Mouse (Mus musculus): ENCODE results near the gene Hdac7. TPM values are rescaled to one million over a fixed set of nuclear protein-coding genes. Genes with fewer than 3 reads are reported as not detected.

Hdac7 gene
- polyA plus RNA-seq, 1 experiment from 2014 or later: 44.7 TPM

DNA sequence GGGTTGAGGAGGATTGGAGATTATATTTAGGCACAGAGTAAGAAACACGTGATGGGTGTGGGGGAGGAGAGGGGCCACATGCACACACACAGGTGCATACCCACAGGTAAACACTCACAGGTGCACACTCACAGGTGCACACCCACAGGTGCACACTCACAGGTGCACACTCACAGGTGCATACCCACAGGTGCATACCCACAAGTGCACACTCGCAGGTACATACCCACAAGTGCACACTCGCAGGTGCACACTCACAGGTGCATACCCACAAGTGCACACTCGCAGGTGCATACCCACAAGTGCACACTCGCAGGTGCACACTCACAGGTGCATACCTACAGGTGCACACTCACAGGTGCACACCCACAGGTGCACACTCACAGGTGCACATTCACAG, 33.9 kb downstream of the Hdac7 start:
- Histone ChIP-seq H3K4me3 (no peak overlapping the region), H3K36me3 (peaks cover 56% of the 10 kb centered on the region), H3K4me1 (peaks cover 30% of the 10 kb centered on the region), H3K27ac (no peak overlapping the region), H3K27me3 (no peaks in the 10 kb centered on the region), H3K4me2 (no peak overlapping the region), H3K9ac (no peak overlapping the region), H3K9me3 (no peaks in the 10 kb centered on the region)
- no peak for ATAC-seq (ENCODE audit: borderline replicate concordance, extremely low read depth, low FRiP score, low TSS enrichment)
- 90% methylated on average over 5 of the region's 5 CpGs for WGBS

DNA sequence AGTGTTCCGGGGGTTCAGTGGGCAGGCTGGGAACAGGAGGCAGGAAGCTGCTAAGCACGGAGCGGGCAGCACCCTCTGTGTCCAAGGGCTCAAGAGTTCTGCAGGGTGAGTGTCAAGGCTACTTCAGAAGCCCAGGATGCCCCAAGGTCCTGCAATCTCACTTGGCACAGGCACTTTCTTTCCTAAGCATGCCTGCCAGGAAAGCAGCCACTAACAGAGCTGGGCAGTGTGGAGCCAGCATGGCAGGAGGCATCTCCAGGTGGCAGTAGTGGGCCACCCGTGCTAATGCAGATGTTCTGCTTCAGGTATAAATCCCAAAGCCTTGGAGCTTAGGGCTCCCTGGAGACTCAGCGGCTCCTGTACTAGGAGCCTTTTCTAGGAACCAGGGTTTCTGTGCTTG, 34.4 kb downstream of the Hdac7 start:
- Histone ChIP-seq H3K4me3 (no peak overlapping the region), H3K36me3 (peaks cover 59% of the 10 kb centered on the region), H3K9ac (no peak overlapping the region), H3K4me2 (no peak overlapping the region), H3K27ac (no peak overlapping the region), H3K4me1 (peaks cover 30% of the 10 kb centered on the region), H3K27me3 (no peaks in the 10 kb centered on the region), H3K9me3 (no peaks in the 10 kb centered on the region)
- ATAC-seq (ENCODE audit: borderline replicate concordance, extremely low read depth, low FRiP score, low TSS enrichment): no peak
- 88% methylated on average over 5 of the region's 5 CpGs for WGBS

DNA sequence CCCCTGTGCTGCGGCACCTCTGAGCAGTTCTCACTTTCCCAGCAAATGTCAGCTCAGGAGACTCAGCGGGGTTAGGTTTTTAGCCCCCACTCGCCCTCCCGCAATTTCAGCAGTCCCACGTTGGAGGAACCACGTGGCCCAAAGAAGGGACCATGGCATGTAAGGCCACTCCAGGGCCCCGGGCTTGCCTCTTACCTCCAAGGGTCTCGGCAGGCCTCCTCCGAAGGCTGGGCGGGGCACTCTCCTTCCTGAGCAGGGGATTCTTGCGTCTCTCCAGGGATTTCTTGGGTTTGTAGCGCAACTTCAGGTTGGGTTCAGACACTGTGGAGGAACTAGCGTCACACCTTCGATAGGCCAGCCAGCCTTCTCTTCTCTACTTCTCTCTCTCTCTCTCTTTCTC, 35.1 kb downstream of the Hdac7 start:
- H3K4me2 ChIP-seq: no peak overlapping the region
- no peak overlapping the region for H3K9ac ChIP-seq
- no peak overlapping the region for H3K4me3 ChIP-seq
- no peak for ATAC-seq (ENCODE audit: borderline replicate concordance, extremely low read depth, low FRiP score, low TSS enrichment)
- H3K27me3 ChIP-seq: no peaks in the 10 kb centered on the region
- peaks cover 23% of the 10 kb centered on the region for H3K4me1 ChIP-seq
- H3K27ac ChIP-seq: no peak overlapping the region
- H3K9me3 ChIP-seq: no peaks in the 10 kb centered on the region
- 82% methylated on average over 14 of the region's 14 CpGs for WGBS
- H3K36me3 ChIP-seq: peaks cover 64% of the 10 kb centered on the region

DNA sequence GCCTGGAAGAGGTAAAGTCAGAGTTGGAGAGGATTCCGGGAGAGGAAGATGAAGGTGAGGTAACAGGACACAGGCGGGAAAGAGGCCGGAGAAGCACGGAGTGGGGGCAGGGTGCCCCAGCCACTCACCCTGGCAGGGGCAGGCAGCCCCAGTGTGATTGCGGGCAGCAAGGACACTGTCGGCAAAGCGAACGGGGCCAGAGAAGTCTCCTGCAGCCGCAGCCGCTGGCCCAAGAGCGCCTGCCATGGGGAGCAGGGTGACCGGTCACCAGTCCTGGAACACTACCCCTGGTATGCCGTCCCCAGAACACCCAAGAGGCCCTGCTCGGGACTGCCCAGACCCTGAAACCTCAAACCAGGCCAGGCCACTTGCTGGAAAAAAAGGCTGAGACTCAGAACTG, 35.8 kb downstream of the Hdac7 start:
- 86% methylated on average over 14 of the region's 14 CpGs for WGBS
- no peak overlapping the region for H3K27ac ChIP-seq
- H3K4me3 ChIP-seq: no peak overlapping the region
- H3K36me3 ChIP-seq: peaks cover 64% of the 10 kb centered on the region
- H3K4me2 ChIP-seq: no peak overlapping the region
- no peaks in the 10 kb centered on the region for H3K9me3 ChIP-seq
- no peak overlapping the region for H3K9ac ChIP-seq
- no peaks in the 10 kb centered on the region for H3K27me3 ChIP-seq
- peaks cover 17% of the 10 kb centered on the region for H3K4me1 ChIP-seq
- ATAC-seq (ENCODE audit: borderline replicate concordance, extremely low read depth, low FRiP score, low TSS enrichment): no peak

DNA sequence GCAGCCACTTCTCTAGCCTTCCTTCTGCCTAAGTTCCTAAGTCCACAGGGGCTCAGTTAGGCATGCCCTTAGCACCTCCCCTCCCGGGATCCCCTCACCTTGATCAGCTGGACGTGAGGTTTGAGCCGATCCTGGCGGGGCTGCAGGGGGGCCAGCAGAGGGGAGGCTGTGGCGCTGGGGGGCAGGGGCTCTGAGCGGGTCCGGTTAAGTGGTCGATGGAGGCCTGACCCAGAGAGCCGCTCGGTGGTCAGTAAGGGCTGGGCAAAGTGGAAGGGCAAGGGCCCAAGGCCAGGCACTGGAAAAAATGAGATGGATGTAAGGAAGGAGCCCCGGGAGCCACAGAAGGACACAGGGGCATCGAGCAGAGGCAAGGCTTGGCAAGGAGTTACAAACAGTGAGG, 36.4 kb downstream of the Hdac7 start:
- no peak for ATAC-seq (ENCODE audit: borderline replicate concordance, extremely low read depth, low FRiP score, low TSS enrichment)
- H3K4me3 ChIP-seq: no peak overlapping the region
- no peak overlapping the region for H3K4me2 ChIP-seq
- no peak overlapping the region for H3K27ac ChIP-seq
- H3K9me3 ChIP-seq: no peaks in the 10 kb centered on the region
- H3K27me3 ChIP-seq: no peaks in the 10 kb centered on the region
- H3K4me1 ChIP-seq: peaks cover 10% of the 10 kb centered on the region
- 76% methylated on average over 12 of the region's 12 CpGs for WGBS
- peaks cover 64% of the 10 kb centered on the region for H3K36me3 ChIP-seq
- H3K9ac ChIP-seq: no peak overlapping the region

DNA sequence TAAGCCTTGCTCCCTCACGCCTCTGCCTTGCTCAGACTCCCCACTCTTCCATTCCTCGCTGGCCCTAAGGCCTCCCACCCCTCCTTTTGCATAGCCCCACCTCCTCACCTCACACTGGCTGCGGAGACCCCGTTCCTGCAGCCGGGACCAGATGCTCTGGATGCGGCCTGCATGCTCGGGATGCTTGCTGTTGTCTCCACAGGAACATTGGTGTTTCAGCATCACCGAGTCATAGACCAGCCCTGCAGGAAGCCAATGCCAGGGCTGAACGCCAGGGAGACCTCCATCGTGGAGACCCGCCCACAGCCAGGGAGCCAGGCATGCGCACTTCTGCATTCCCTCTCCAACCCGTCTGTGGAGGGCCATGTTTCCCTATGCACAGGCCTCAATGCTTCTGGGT, 41.7 kb downstream of the Hdac7 start:
- Histone ChIP-seq H3K27ac (no peak overlapping the region), H3K4me2 (no peak overlapping the region), H3K9ac (no peak overlapping the region), H3K4me3 (no peak overlapping the region), H3K27me3 (no peaks in the 10 kb centered on the region), H3K36me3 (peaks cover 77% of the 10 kb centered on the region), H3K9me3 (no peaks in the 10 kb centered on the region), H3K4me1 (no peaks in the 10 kb centered on the region)
- WGBS: 29% methylated on average over 13 of the region's 13 CpGs
- ATAC-seq (ENCODE audit: borderline replicate concordance, extremely low read depth, low FRiP score, low TSS enrichment): 0 out of 2 replicates have a peak, but pooled peaks have one; percentile 40

DNA sequence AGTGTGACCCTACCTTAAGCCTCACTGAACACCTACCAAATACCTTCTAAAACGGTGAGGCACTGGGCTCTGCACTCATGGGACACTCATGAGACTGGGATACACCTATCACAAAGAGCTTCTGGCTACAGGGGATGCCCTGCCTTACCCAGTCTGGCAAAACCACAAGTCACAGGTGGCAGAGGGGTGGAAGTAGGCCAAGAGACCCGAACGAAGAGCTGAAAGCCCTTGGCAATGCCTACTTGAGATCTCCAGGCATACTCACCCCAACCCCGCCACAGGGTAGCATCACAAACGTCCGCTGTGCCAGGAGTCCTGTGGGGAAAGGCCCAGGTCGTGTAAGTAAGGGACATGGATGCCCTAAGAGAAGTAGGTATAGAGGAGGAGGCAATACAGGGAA, 42.5 kb downstream of the Hdac7 start:
- no peak overlapping the region for H3K27ac ChIP-seq
- H3K36me3 ChIP-seq: peaks cover 76% of the 10 kb centered on the region
- no peak overlapping the region for H3K4me3 ChIP-seq
- 86% methylated on average over 7 of the region's 7 CpGs for WGBS
- H3K9ac ChIP-seq: no peak overlapping the region
- no peaks in the 10 kb centered on the region for H3K9me3 ChIP-seq
- no peaks in the 10 kb centered on the region for H3K27me3 ChIP-seq
- no peak overlapping the region for H3K4me2 ChIP-seq
- ATAC-seq (ENCODE audit: borderline replicate concordance, extremely low read depth, low FRiP score, low TSS enrichment): no peak
- H3K4me1 ChIP-seq: no peaks in the 10 kb centered on the region

DNA sequence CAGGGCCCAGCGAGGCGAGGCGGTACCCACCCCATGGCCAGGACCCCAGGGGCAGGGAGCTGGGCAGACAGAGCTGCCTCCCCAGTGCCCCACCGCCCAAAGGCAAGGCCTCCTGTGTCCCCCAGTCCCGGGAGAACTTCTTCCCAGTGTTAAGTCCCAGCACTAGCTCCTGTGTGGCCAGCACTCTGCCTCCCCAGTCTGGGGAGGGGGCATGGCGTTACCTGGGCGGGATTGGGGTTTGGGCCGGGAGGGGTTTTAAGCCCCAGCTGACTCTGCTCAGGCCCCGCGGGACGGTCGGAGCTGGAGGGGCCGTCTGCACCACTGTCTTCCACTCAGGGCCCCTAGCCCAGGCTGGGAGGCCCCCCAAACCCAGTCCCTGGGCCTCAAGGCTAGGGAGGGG, 43.4 kb downstream of the Hdac7 start:
- peaks cover 77% of the 10 kb centered on the region for H3K36me3 ChIP-seq
- H3K4me1 ChIP-seq: no peaks in the 10 kb centered on the region
- no peak overlapping the region for H3K4me3 ChIP-seq
- H3K9ac ChIP-seq: no peak overlapping the region
- 87% methylated on average over 13 of the region's 13 CpGs for WGBS
- H3K9me3 ChIP-seq: no peaks in the 10 kb centered on the region
- H3K4me2 ChIP-seq: no peak overlapping the region
- H3K27ac ChIP-seq: no peak overlapping the region
- ATAC-seq (ENCODE audit: borderline replicate concordance, extremely low read depth, low FRiP score, low TSS enrichment): peak; percentile 15; the same call in 1 of the 2 replicates
- H3K27me3 ChIP-seq: no peaks in the 10 kb centered on the region

DNA sequence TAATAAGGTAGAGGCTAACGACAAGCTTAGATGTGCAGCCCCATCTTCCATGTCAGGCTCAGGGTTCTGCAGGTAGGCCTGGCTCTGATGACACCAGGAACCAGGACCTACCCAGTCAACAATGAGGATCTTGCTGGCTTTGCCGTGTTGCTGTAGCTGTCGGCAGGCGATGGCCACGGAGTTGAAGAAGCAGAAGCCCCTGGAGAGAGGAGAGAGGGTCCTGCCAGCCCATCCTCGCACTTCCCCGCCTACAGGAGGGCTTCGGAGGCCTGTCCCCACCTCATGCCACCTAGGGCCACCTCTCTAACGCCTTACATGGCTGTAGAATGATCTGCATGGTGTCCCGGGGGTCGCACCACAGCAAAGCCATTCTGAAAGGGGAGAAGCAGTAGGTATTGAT, 44.9 kb downstream of the Hdac7 start:
- WGBS: 90% methylated on average over 11 of the region's 11 CpGs
- peaks cover 80% of the 10 kb centered on the region for H3K36me3 ChIP-seq

DNA sequence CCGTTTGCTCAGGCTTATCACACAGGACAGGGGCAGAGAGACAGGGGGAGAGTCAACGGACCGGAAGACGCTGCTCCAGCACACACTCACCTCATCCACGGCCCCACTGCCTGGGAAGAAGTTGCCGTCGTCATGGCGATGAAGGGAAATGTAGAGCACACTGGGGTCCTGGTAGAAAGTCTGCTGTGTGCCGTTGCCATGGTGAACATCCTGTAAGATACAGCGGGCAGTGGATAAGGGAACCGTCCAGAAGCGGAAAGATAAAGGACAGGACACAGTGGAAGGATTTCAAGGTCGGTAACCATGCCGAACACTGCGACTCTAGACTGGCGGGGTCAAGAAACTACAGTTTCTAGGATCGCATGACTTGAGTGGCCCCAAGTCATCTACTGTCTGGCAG, 46.2 kb downstream of the Hdac7 start:
- H3K9ac ChIP-seq: no peak overlapping the region
- no peak for ATAC-seq (ENCODE audit: borderline replicate concordance, extremely low read depth, low FRiP score, low TSS enrichment)
- no peaks in the 10 kb centered on the region for H3K27me3 ChIP-seq
- no peak overlapping the region for H3K4me2 ChIP-seq
- peaks cover 93% of the 10 kb centered on the region for H3K36me3 ChIP-seq
- H3K4me3 ChIP-seq: no peak overlapping the region
- WGBS: 59% methylated on average over 17 of the region's 17 CpGs
- H3K27ac ChIP-seq: no peak overlapping the region
- H3K4me1 ChIP-seq: no peaks in the 10 kb centered on the region
- H3K9me3 ChIP-seq: no peaks in the 10 kb centered on the region

More for the DNA sequence above, 44.9 kb downstream of the Hdac7 start:
- Histone ChIP-seq H3K4me3 (no peak overlapping the region), H3K9ac (no peak overlapping the region), H3K4me1 (no peaks in the 10 kb centered on the region), H3K9me3 (no peaks in the 10 kb centered on the region), H3K4me2 (no peak overlapping the region), H3K27me3 (no peaks in the 10 kb centered on the region), H3K27ac (no peak overlapping the region)
- ATAC-seq (ENCODE audit: borderline replicate concordance, extremely low read depth, low FRiP score, low TSS enrichment): no peak

DNA sequence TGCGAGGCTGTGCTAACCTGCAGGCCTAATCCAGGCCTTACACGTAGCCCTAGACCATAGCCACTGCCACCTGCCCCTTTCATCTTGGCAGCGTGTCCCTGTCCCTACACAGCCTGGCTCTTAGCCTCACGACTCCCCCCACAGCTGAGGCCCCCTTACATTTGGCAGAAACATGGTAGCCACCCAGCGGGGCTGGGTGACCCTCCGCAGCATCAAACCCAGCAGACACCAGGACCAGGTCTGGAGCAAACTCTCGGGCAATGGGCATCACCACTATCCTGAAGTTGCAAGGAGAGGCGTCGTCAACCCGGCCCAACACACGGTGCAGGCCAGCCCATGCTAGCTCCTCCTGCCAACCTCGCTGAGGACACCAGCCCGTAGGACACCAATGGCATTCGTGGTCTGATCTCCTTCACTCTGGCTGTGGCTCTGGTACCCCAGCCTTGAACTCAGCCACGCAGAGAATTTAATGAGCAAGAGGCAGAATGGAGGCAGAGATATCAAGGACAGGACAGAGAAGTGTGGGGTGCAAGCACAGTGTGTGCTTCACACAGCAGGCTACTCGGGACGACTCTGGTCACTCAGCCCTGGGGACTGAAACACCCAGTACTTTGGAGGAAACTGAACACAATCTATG, 47.5 kb downstream of the Hdac7 start:
- Histone ChIP-seq H3K4me1 (no peaks in the 10 kb centered on the region), H3K9ac (no peak overlapping the region), H3K27me3 (no peaks in the 10 kb centered on the region), H3K4me3 (no peak overlapping the region), H3K36me3 (peaks cover 92% of the 10 kb centered on the region), H3K27ac (no peak overlapping the region), H3K9me3 (no peaks in the 10 kb centered on the region), H3K4me2 (no peak overlapping the region)
- 94% methylated on average over 17 of the region's 17 CpGs for WGBS
- ATAC-seq (ENCODE audit: borderline replicate concordance, extremely low read depth, low FRiP score, low TSS enrichment): no peak

DNA sequence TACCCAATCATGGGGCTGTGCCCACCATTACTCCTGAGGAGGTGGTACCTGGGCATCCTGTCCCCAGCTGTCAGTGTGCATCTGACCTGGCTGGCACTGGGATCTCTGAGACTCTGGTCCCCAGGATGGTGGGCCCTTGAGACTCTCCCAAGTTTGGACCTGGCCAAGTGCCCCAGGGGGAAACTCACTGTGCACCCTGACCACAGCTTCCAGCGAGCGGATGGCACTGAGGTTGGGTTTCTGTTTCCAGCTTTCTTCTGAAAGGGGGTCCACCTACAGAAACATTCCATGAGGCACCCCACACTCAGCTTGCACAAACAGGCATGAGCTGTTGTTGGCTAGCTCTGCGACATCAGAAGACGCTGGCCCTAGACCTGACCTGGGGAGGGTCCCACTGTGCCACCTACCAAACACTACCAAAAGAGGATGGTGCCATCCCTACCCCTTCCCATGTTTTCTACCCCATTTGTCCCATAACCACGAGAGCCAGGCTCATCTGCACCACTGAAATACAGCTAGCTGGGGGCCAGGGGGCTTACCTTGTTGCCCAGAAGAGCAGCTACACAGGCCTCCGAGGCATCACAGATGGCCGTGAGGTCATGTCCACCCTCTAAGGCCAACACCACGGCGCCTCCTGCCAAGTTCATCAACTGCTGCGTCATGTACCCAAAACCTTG, 48.6 kb downstream of the Hdac7 start:
- Histone ChIP-seq H3K9me3 (no peaks in the 10 kb centered on the region), H3K27me3 (no peaks in the 10 kb centered on the region), H3K9ac (no peak overlapping the region), H3K4me2 (no peak overlapping the region), H3K4me1 (no peaks in the 10 kb centered on the region), H3K36me3 (peaks cover 89% of the 10 kb centered on the region), H3K4me3 (no peak overlapping the region), H3K27ac (no peak overlapping the region)
- 95% methylated on average over 10 of the region's 10 CpGs for WGBS
- no peak for ATAC-seq (ENCODE audit: borderline replicate concordance, extremely low read depth, low FRiP score, low TSS enrichment)
